Mouse (Mus musculus): ENCODE results near the gene Uevld.
"Not testable (repeated sequence)": the region's sequence is repeated elsewhere in the genome, so short reads cannot be mapped to it uniquely, and the experiment has no call there.

Gene Uevld

GRCm38 (mm10) chr7:46964070-46964469 is 5.7 kb upstream of the Uevld start:
- peak; percentile 10 for DNase-seq

GRCm38 (mm10) chr7:46962806-46963618 is 4.7 kb upstream of the Uevld start:
- peak; percentile 89 for DNase-seq

- peak; percentile 13 for DNase-seq
Observed at GRCm38 (mm10) chr7:46962132-46962531, 3.8 kb upstream of the Uevld start.

- no peak for DNase-seq
Observed at GRCm38 (mm10) chr7:46960991-46961390, 2.7 kb upstream of the Uevld start.

- DNase-seq: peak; percentile 9
Observed at GRCm38 (mm10) chr7:46958853-46959252, 526 bp upstream of the Uevld start.

- DNase-seq: peak; percentile 61
Observed at GRCm38 (mm10) chr7:46935847-46936246, 22.5 kb downstream of the Uevld start.

- DNase-seq: no peak
Observed at GRCm38 (mm10) chr7:46934788-46935187, 23.5 kb downstream of the Uevld start.

GRCm38 (mm10) chr7:46931370-46931769 is 27.0 kb downstream of the Uevld start:
- no peak for DNase-seq

GRCm38 (mm10) chr7:46928291-46928690 is 30.0 kb downstream of the Uevld start:
- DNase-seq: peak; percentile 17

- no peak for DNase-seq
Observed at GRCm38 (mm10) chr7:46922075-46922474, 36.3 kb downstream of the Uevld start.

GRCm38 (mm10) chr7:46919551-46920176 is 38.7 kb downstream of the Uevld start, which contains the start of gene Tsg101:
Gene Tsg101, minus strand, starts transcription at chr7:46919969.
- peak; percentile 95 for DNase-seq

- peak; percentile 26 for DNase-seq
Observed at GRCm38 (mm10) chr7:46918678-46919371, 39.5 kb downstream of the Uevld start.

- peak; percentile 12 for DNase-seq
Observed at GRCm38 (mm10) chr7:46916376-46916775, 42.0 kb downstream of the Uevld start.

- no peak for DNase-seq
Observed at GRCm38 (mm10) chr7:46911250-46911649, 47.1 kb downstream of the Uevld start.

GRCm38 (mm10) chr7:46899343-46899742 is 59.0 kb downstream of the Uevld start:
- no peak for DNase-seq

GRCm38 (mm10) chr7:46895511-46895910 is 62.8 kb downstream of the Uevld start:
- peak; percentile 5 for DNase-seq

- DNase-seq: no peak
Observed at GRCm38 (mm10) chr7:46883304-46883703, 75.0 kb downstream of the Uevld start.

- not testable (repeated sequence) for DNase-seq
Observed at GRCm38 (mm10) chr7:46881941-46882340, 76.4 kb downstream of the Uevld start.

- DNase-seq: no peak
Observed at GRCm38 (mm10) chr7:46880992-46881391, 77.3 kb downstream of the Uevld start.

- DNase-seq: no peak
Observed at GRCm38 (mm10) chr7:46879851-46880250, 78.5 kb downstream of the Uevld start.

GRCm38 (mm10) chr7:46877255-46877654 is 81.1 kb downstream of the Uevld start:
- no peak for DNase-seq

- no peak for DNase-seq
Observed at GRCm38 (mm10) chr7:46876841-46877240, 81.5 kb downstream of the Uevld start.

Measured in lung, postnatal 36 days (tissue).